Mouse (Mus musculus): ENCODE measurements around the gene Arf4. TPM values are rescaled to one million over a fixed set of nuclear protein-coding genes. Genes with fewer than 3 reads are reported as not detected.
A peak's percentile ranks its signal among the peaks of the same experiment; 100 is the strongest.

Arf4 gene
- polyA plus RNA-seq, 1 experiment from 2014 or later, result 579 TPM

DNA sequence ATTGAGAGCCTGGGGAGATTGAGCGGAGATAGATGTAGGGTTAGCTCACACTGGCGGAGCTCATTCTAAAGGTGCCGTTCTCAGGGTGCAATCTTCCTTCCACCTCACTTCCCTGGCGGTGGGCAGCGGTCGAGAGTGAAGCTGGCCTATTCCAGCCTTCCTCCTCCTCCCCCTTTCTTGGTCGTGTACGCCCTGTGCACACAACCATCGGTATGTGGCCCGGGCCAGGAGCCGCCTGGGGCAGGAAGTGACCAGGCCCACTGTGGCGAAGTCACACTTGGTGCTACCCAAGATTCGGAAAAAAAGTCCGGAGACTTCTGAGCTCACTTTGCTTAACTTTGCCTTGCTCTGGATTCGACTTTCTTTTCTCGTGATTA, 822 bp downstream of the Arf4 start:
- Histone ChIP-seq H3K27ac (peak overlapping the region; percentile 96), H3K9ac (replicated peaks) (peak overlapping the region; percentile 94), H3K4me2 (replicated peaks) (peak overlapping the region; percentile 94), H3K4me1 (replicated peaks) (peaks cover 33% of the 10 kb centered on the region), H3K27me3 (no peaks in the 10 kb centered on the region), H3K9me3 (no peaks in the 10 kb centered on the region), H3K36me3 (no peaks in the 10 kb centered on the region), H3K4me3 (replicated peaks) (peak overlapping the region; percentile 95)
- peak; percentile 12; the same call in 1 of the 2 replicates for ATAC-seq
- WGBS, result 0% methylated on average over 16 of the region's 16 CpGs

GRCm38 (mm10) chr14:26639251-26639650, 1.4 kb downstream of the Arf4 start:
- H3K27ac ChIP-seq, result no peak overlapping the region
- peak overlapping the region; percentile 94 for H3K9ac ChIP-seq (replicated peaks)
- H3K36me3 ChIP-seq, result no peaks in the 10 kb centered on the region
- peaks cover 33% of the 10 kb centered on the region for H3K4me1 ChIP-seq (replicated peaks)
- peak overlapping the region; percentile 94 for H3K4me2 ChIP-seq (replicated peaks)
- peak overlapping the region; percentile 95 for H3K4me3 ChIP-seq (replicated peaks)
- no peak for ATAC-seq
- no peaks in the 10 kb centered on the region for H3K27me3 ChIP-seq
- WGBS, result 4% methylated on average over 11 of the region's 11 CpGs
- no peaks in the 10 kb centered on the region for H3K9me3 ChIP-seq

DNA sequence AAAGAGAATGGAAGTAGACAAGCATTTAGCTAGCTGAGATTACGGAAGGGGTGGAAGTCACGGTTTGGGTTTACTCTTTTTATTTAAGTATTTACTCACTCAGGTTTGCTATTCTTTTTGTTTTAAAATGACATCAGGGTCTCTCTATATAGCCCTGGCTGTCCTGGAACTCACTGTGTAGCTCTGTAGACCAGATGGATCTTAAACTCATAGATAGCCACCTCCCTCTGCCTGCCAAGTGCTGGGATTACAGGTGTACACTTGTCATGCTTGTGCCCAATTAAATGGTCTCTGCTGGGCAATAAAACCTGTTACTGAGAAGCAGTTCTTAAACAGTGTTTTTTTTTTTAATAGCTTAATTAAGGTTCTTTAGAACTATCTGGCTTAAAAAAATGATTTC, 2.1 kb downstream of the Arf4 start:
- Histone ChIP-seq H3K36me3 (no peaks in the 10 kb centered on the region), H3K9ac (replicated peaks) (peak overlapping the region; percentile 94), H3K27ac (no peak overlapping the region), H3K9me3 (no peaks in the 10 kb centered on the region), H3K4me2 (replicated peaks) (peak overlapping the region; percentile 94), H3K27me3 (no peaks in the 10 kb centered on the region), H3K4me3 (replicated peaks) (peak overlapping the region; percentile 95), H3K4me1 (replicated peaks) (peaks cover 33% of the 10 kb centered on the region)
- ATAC-seq, result no peak
- WGBS, result 28% methylated on average over 2 of the region's 2 CpGs

- H3K4me2 ChIP-seq (replicated peaks), result no peak overlapping the region
- 71% methylated on average over 3 of the region's 3 CpGs for WGBS
- peaks cover 11% of the 10 kb centered on the region for H3K36me3 ChIP-seq
Measured at GRCm38 (mm10) chr14:26643006-26643624, 5.2 kb downstream of the Arf4 start.

GRCm38 (mm10) chr14:26645989-26646650, 8.2 kb downstream of the Arf4 start:
- 50% methylated on average over 5 of the region's 5 CpGs for WGBS
- Histone ChIP-seq H3K9me3 (no peaks in the 10 kb centered on the region), H3K9ac (replicated peaks) (no peak overlapping the region; the same call in 1 of the 2 replicates), H3K4me1 (replicated peaks) (peaks cover 16% of the 10 kb centered on the region), H3K27ac (peak overlapping the region; percentile 32; the same call in 1 of the 2 replicates), H3K27me3 (no peaks in the 10 kb centered on the region), H3K4me3 (replicated peaks) (no peak overlapping the region), H3K36me3 (peaks cover 20% of the 10 kb centered on the region), H3K4me2 (replicated peaks) (peak overlapping the region; percentile 11; the same call in 1 of the 2 replicates)
- ATAC-seq, result 0 out of 2 replicates have a peak, but pooled peaks have one; percentile 20

More at GRCm38 (mm10) chr14:26643006-26643624, 5.2 kb downstream of the Arf4 start:
- Histone ChIP-seq H3K27me3 (no peaks in the 10 kb centered on the region), H3K27ac (no peak overlapping the region), H3K4me3 (replicated peaks) (no peak overlapping the region), H3K9me3 (no peaks in the 10 kb centered on the region), H3K4me1 (replicated peaks) (peaks cover 36% of the 10 kb centered on the region), H3K9ac (replicated peaks) (no peak overlapping the region)
- ATAC-seq, result no peak

- H3K9ac ChIP-seq (replicated peaks), result no peak overlapping the region
- H3K27ac ChIP-seq, result no peak overlapping the region
- no peaks in the 10 kb centered on the region for H3K9me3 ChIP-seq
- H3K4me2 ChIP-seq (replicated peaks), result no peak overlapping the region
- peaks cover 30% of the 10 kb centered on the region for H3K36me3 ChIP-seq
- ATAC-seq, result no peak
- peaks cover 10% of the 10 kb centered on the region for H3K4me1 ChIP-seq (replicated peaks)
- no peaks in the 10 kb centered on the region for H3K27me3 ChIP-seq
- H3K4me3 ChIP-seq (replicated peaks), result no peak overlapping the region
- 93% methylated on average over 2 of the region's 2 CpGs for WGBS
Measured at GRCm38 (mm10) chr14:26647811-26648210, 9.9 kb downstream of the Arf4 start.

GRCm38 (mm10) chr14:26651901-26652300, 14.0 kb downstream of the Arf4 start:
- Histone ChIP-seq H3K9me3 (no peaks in the 10 kb centered on the region), H3K4me1 (replicated peaks) (no peaks in the 10 kb centered on the region; the same call in 1 of the 2 replicates), H3K4me2 (replicated peaks) (no peak overlapping the region), H3K4me3 (replicated peaks) (no peak overlapping the region), H3K27ac (no peak overlapping the region), H3K36me3 (peaks cover 58% of the 10 kb centered on the region), H3K27me3 (no peaks in the 10 kb centered on the region), H3K9ac (replicated peaks) (no peak overlapping the region)
- no peak for ATAC-seq

GRCm38 (mm10) chr14:26658178-26658577, 20.3 kb downstream of the Arf4 start:
- Histone ChIP-seq H3K27ac (no peak overlapping the region), H3K9me3 (no peaks in the 10 kb centered on the region), H3K27me3 (no peaks in the 10 kb centered on the region), H3K4me1 (replicated peaks) (no peaks in the 10 kb centered on the region), H3K9ac (replicated peaks) (no peak overlapping the region), H3K4me2 (replicated peaks) (no peak overlapping the region), H3K36me3 (peaks cover 54% of the 10 kb centered on the region), H3K4me3 (replicated peaks) (no peak overlapping the region)
- ATAC-seq, result no peak

DNA sequence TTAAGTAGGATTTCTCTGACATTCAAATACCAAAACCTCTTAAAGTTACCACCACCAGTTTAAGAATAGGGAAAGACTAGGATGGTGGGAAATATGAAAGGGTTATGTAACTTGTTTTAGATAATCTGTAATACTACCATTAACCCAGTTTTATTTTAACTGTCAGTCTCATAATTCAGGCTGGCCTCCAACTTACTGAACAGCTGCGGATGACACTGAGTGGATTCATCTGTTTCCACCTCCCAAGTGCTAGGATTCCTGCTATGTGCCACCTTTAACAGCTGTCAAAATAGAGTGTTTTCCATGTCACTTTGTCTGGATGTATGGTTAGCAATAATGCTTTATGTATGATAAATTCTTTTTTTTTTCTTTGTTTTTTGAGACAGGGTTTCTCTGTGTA, 22.4 kb downstream of the Arf4 start:
- Histone ChIP-seq H3K9me3 (no peaks in the 10 kb centered on the region), H3K27ac (no peak overlapping the region), H3K27me3 (no peaks in the 10 kb centered on the region), H3K9ac (replicated peaks) (no peak overlapping the region), H3K4me1 (replicated peaks) (no peaks in the 10 kb centered on the region), H3K4me2 (replicated peaks) (no peak overlapping the region), H3K36me3 (peaks cover 49% of the 10 kb centered on the region), H3K4me3 (replicated peaks) (no peak overlapping the region)
- WGBS, result 94% methylated on average over 1 of the region's 1 CpGs
- no peak for ATAC-seq

DNA sequence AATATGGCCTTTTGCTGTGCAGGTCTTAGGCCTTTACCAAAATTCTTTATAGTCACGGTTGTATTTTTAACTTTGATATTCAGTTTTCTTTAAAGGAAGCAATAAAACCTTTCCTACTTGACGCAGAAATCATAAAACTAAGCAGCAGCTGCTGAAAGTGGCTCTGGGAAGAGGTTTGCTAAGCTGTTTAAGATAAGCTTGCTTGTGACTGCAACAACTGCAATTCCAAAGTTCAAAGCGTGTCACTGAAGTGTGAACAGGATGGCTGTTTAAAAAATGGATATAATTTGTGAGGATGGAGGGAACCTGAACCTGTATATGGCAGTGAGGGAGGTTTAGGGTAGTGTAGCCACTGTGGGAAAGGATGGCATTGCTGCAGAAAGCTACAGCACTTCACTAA, 24.1 kb downstream of the Arf4 start:
- H3K9me3 ChIP-seq, result no peaks in the 10 kb centered on the region
- H3K4me3 ChIP-seq (replicated peaks), result no peak overlapping the region
- no peak for ATAC-seq
- no peaks in the 10 kb centered on the region for H3K27me3 ChIP-seq
- 93% methylated on average over 3 of the region's 3 CpGs for WGBS
- H3K27ac ChIP-seq, result no peak overlapping the region
- H3K9ac ChIP-seq (replicated peaks), result no peak overlapping the region
- peaks cover 13% of the 10 kb centered on the region for H3K4me1 ChIP-seq (replicated peaks)
- H3K4me2 ChIP-seq (replicated peaks), result no peak overlapping the region
- peaks cover 46% of the 10 kb centered on the region for H3K36me3 ChIP-seq

- no peak overlapping the region for H3K27ac ChIP-seq
- no peak overlapping the region for H3K4me3 ChIP-seq (replicated peaks)
- no peak overlapping the region for H3K9ac ChIP-seq (replicated peaks)
- no peaks in the 10 kb centered on the region for H3K27me3 ChIP-seq
- ATAC-seq, result no peak
- no peak overlapping the region for H3K4me2 ChIP-seq (replicated peaks)
- H3K4me1 ChIP-seq (replicated peaks), result peaks cover 18% of the 10 kb centered on the region
- no peaks in the 10 kb centered on the region for H3K9me3 ChIP-seq
- whole genome bisulfite sequencing, result 86% methylated on average over 2 of the region's 2 CpGs
- peaks cover 41% of the 10 kb centered on the region for H3K36me3 ChIP-seq
Measured at GRCm38 (mm10) chr14:26662488-26662887, 24.6 kb downstream of the Arf4 start.

GRCm38 (mm10) chr14:26663851-26664250, 26.0 kb downstream of the Arf4 start:
- no peaks in the 10 kb centered on the region for H3K9me3 ChIP-seq
- H3K27ac ChIP-seq, result no peak overlapping the region
- no peaks in the 10 kb centered on the region for H3K27me3 ChIP-seq
- H3K4me2 ChIP-seq (replicated peaks), result no peak overlapping the region
- no peak for ATAC-seq
- no peak overlapping the region for H3K4me3 ChIP-seq (replicated peaks)
- peaks cover 31% of the 10 kb centered on the region for H3K4me1 ChIP-seq (replicated peaks)
- H3K36me3 ChIP-seq, result peaks cover 34% of the 10 kb centered on the region
- 94% methylated on average over 2 of the region's 2 CpGs for WGBS
- no peak overlapping the region for H3K9ac ChIP-seq (replicated peaks)

All from midbrain, embryonic 13.5 days (tissue).